Mouse (Mus musculus): ENCODE data around the gene Cyth2.

The Cyth2 gene

DNA sequence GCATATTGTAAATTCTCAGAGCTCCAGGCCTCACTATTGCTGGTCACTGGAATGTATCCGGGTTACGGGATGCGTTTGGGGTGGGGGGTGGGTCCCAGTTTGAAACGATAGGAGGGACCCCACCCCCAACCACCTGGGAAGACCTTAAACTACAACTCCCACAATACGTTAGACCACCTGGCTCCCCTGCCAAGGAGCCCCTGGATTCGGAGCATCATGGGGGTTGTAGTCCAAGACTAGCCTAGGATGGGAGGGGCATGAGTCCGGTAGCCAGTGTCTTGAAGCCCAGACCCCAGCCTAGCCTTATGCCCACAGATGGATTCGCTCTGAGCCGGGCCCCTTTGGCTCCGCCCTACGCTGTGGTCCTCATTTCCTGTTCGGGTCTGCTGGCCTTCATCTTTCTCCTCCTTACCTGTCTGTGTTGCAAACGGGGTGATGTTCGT, 28.2 kb downstream of the Cyth2 start:
- in situ Hi-C loops (cut with MboI, MseI): no loop called here

DNA sequence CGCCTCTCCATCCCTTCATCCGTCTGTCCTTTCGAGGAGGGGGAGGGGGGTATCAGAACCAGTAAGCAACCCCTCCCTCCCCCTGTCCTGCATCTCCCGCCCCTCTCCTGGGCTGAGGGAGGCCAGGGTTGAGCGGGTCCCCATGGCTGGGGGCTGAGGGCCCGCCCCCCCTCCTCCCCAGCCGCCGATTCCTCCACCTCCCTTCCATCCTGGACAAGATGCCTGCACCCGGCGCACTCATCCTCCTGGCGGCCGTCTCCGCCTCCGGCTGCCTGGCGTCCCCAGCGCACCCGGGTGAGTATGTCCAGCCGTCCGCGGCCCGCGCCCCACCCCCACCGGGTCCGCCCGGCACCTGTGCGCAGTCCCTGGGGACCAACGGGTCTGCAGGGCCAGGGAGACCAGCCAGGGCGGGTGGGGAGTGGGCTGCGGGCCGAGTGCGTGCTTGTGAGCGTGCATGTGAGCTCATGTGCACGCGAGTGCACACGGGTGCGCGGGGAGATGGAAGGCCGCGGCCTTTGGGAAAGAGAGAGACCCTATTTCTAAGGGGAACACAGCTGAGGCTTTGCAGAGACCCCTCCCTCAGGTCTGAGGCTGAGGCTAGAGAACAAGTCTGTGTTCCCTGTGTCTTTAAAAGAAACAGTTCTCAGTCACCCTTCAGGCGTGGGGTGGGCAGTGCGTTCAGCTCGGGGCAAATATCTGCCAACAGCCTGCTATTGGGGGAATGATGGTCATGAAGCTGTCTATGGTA, 28.8 kb downstream of the Cyth2 start:
- in situ Hi-C loops (cut with MboI, MseI): no loop called here

DNA sequence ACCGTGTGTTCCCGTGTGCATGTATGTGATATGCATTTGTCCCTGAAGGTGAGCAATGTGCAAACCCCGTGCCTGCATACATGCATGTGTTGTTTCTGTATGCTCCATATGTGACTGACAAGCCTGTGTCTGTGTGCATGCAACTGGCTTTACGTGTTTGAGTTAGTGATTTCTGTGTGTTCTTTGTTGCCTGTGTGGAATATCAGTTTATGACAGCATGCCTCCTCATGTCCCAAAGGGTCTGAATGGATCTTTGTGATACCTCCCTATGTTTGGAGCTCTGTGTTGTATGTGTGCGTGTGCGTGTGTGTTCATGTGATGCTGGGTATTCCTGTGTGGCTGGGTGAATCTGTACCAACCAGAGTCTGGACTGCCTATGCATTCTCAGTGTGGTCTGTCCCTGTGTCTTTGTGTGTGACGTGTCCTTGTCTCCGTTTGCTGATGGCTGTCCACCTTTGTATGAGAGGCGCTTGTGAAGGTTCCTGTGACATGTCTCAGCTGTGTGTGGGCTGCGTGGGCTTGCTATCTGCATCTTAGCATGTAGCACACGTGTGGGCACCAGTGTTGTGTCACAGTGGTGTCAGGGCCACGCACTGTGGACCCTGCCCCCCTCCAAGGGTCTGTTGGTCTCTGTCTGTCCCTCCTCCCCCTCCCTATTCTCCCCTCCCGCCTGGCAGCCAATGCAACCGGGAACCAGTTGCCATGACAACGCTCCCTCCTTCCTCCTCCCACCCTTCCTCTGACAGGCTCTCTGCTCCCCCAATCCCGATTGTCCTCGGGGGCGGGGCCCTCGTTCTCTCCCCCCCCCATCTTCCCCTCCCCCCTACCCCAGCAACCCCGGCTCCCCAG, 29.6 kb downstream of the Cyth2 start, which contains the start of gene Sult2b1:
TSS of gene Sult2b1 (minus strand) at position 146 of the 849 bp plus-strand sequence.
- in situ Hi-C loops (cut with MboI, MseI): no loop called here

DNA sequence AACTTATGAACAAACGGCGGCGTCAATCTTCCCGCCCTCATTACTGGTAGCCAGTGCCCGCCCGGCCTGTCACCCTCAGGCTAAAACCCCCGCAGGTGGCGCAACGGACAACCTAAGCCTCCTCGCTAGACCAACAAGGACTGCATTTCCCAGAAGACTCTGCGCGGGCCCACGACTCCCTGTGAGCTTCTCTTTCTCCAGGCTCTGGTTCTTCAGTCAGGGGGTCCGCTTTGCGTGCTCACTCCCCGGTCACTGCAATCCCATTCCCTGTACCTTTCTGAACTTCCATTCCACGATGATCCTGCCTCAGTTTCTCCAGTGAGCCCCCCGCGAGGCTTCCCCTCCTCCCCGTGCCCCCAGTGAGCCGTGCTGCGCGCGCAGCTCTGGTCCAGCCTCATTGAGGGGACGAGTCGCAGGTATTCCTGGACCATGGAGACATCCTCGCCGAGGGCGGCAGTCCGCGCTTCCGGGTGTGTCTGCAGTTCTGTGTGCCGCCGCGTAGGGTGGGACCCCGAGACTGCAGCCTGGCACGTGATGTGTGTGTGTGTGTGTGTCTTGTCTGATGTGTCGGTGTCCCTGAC, 30.8 kb downstream of the Cyth2 start, which contains the start of gene Lmtk3:
TSS of gene Lmtk3 (plus strand) at position 228 of the 581 bp plus-strand sequence.
- in situ Hi-C loops (cut with MboI, MseI): no loop called here

DNA sequence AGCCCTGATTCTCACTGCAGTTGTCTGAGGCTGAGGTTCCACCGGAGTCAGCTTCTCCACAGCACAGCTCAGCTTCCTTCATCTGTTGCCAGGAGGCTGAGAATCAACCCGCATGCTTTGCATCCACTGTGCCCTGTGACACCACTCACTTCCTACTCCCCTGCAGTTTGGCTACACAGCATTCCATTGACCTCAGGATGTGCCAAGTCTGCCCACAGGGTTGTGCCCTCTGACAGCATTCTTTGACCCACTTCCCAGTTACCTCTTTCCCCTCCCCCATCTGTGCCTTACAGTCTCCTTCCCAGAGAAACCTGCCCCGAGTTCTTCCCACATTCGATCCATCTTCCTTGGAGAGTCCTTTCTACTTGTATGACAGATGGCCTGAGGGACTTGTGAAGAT, 32.1 kb downstream of the Cyth2 start:
- in situ Hi-C loops (cut with MboI, MseI): no loop called here

DNA sequence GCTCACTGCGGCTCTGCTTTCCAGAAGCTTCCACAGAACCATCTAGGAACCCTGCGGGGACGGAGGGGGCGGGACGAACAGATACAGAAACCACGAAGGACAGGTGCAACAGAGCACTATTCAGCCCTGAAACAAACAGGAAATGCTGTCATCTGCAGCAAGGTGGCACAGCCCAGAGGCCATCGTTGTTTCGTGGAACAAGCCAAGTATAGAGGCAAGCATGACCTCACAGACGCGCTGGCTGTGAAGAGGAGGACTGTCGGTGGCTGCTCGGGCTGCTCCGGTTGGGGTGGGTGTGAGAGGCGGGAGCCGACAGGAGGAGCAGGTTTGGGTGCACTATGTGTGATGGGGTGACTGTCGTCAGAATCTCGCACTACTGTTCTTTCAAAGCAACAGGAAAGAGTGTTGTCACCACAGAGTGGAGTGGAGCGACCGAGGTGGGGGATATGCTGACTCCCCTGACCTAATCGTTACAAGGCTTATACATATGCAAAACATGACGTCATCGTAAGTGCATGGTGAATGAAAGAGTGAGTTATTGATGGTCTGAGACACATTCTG, 35.2 kb downstream of the Cyth2 start:
- in situ Hi-C loops (cut with MboI, MseI): no loop called here

DNA sequence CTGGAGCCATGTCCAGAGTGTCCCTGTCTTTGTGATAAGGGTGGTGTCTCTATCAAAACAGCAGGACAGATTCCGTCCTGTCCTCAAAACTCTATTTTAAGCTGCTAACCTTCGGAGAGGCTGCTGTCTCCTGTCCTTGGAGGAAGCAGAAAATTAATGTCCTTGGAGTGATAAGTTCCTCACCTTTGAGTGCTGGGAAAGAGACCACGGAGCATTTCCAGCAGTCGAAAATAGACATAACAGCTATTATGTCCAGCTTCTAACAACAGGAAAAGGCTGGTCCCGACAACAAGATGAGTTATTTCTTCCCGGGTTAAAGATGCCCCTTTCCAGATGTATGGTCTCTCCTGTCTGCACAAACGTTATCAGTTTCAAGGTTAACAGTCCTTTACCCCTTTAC, 39.1 kb downstream of the Cyth2 start:
- in situ Hi-C loops (cut with MboI, MseI): no loop called here

DNA sequence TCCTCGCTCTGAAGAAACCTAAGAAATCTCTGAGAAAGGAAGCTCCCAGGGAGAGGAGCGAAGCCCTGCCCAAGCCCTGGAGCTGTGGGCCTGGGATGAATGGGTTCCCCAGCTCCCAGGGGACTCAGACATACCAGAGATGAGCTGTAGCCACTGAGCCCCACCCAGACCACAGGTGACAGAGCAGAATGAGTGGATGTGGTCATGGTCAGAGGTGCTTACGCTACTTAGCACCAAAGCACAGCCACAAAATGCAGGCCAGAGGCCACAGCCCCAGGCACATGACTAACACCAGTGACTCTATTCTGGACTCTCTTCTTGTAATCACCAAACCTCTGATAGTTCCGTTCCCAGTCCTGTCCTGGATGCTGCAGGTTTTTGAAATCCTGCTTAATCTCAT, 43.3 kb downstream of the Cyth2 start:
- in situ Hi-C loops (cut with MboI, MseI): no loop called here

DNA sequence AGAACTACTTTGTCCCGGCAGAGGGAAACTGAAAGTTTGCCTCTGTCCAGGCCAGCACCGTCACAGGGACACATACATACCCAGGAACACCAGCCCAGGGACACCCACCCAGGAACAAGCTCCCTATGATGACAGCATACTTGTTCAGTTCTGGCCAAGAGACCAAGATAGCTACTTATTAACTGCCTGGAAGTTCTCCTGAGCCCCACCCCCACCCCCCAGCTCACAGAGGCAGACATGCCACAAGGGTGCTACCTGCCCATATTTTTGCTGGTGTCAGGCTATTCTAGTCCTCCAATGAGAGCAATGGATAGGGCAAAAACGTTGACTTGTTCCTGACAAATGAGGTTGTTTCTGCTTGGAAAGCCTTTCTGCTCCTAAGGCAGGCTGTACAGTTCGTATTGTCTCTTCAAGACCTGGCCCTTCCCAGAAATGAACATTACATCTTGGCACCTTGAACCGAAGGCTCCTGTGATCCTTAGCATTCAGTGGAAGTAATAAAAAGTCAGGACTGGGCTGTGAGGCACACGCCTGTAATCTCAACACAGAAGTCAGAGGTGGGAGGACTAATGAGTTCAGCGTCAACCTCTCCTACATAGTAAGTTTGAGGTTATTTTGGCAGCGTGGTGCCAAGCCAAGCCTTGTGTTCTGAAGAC, 43.8 kb downstream of the Cyth2 start:
- in situ Hi-C loops (cut with MboI, MseI): no loop called here

DNA sequence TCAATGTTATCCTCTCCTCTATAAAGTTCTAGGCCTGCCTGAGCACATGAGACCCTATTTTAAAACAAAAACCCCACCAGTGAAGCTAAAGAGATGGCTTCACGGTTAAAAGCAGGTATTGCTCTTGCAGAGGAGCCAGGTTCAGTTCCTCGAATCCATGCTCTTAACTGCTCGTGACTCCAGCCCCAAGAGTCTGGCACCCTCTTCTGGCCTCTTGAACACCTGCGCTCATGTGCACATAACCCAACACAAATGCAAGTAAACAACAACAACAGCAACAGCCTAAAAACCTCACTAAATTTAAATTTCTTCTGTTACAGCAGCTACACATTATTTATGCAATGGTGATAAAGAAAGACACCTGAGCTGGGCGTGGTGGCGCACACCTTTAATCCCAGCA, 46.9 kb downstream of the Cyth2 start:
- in situ Hi-C loops (cut with MboI, MseI): no loop called here

DNA sequence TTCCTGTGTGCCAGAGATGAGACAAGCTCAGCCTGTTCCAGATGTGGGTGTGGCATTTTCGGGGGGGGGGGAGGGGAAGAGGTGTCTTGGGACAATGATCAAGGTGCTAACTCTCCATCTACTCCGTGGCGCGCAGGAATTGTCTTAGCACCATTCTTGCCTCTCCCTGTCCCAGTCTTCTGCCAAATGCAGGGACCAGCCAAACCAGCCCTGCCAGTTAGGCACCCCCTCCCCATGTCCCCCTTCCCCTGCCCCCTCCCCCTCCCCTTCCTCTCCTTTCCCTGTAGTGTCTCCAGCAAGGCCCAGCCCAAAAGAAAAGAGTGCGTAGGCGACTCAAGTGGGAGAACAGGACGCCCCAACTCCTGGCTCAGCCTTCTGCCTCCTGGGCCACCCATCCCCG, 47.6 kb downstream of the Cyth2 start:
- in situ Hi-C loops (cut with MboI, MseI): no loop called here

DNA sequence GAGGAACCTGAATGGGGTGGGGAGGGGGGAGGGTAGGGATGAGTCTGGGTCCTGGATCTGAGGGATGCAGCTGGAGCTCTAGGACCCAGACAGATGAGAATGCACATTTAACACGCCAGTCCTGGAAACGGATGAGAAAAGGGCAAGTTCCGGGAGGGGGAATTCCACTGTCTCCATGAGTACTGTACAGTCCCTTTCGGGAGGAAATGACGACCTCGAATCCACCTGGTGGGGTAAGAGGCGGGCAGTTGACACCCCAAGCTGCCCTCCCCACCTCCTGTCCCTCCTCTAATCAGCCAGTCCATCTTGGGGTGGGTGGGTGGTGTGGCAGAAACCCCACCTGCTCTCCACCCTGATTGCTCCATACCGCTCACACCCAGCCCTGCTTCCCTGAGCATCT, 48.4 kb downstream of the Cyth2 start:
- in situ Hi-C loops (cut with MboI, MseI): no loop called here

DNA sequence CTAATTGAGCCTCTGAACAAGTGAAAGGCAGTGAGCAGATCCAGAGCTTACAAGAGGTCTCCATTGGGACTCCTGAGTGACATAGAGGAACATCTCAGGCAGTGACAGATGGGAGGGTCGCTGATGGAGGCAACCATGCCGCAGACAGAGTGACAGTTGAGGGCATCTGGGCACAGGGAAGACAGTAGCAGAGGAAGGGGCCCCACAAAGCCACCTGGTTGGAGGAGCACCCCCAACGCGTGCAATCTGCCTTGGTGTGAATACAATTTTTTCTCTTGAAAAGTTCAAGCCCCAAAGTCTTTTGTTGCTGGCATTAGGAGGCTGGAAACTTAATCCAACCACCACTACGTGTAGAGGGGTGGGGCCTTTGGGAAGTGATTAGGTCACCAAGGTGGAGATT, 54.2 kb downstream of the Cyth2 start:
- in situ Hi-C loops (cut with MboI, MseI): no loop called here

DNA sequence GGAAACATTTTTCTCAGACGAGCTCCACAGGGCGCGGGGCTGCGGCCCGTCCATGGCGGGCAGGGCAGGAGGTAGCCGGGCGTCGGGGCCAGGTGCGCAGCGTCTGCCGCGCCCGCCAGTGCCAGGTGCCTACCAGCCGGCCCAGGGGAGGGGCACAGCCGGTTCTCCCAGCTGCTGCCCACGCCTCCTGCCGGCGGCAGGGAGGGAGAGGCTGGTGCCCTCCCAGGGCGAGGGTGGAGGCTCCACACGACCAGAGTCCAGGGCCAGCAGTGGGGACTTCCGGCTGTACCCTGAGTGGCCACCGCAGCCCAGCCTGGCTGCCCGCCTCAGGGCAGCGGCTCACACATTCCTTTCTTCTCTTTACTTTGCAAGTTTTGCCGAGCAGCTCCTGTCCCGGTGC, 55.0 kb downstream of the Cyth2 start:
- in situ Hi-C loops (cut with MboI, MseI): no loop called here

All from regulatory T cell (primary cell).